Mouse (Mus musculus): ENCODE results near the gene Tex19.2. TPM values are rescaled to one million over a fixed set of nuclear protein-coding genes. Genes with fewer than 3 reads are reported as not detected.

Tex19.2 gene
- polyA plus RNA-seq, 1 experiment from 2014 or later: not detected

- no peaks in the 10 kb centered on the region for H3K27me3 ChIP-seq (ENCODE audit: control insufficient read depth, insufficient read depth, low read length)
- H3K27ac ChIP-seq (ENCODE audit: low read depth, low read length): no peak overlapping the region
- no peak overlapping the region for H3K4me3 ChIP-seq (ENCODE audit: low read depth, low read length)
- DNase-seq (ENCODE audit: low spot score) (no peak), ATAC-seq (ENCODE audit: insufficient read depth, low FRiP score, low TSS enrichment) (no peak)
- H3K9me3 ChIP-seq (ENCODE audit: control insufficient read depth, low read length): no peaks in the 10 kb centered on the region
- H3K4me1 ChIP-seq (ENCODE audit: control insufficient read depth, insufficient read depth, low read length): no peaks in the 10 kb centered on the region
- no peaks in the 10 kb centered on the region for H3K36me3 ChIP-seq (ENCODE audit: control insufficient read depth, insufficient read depth, low read length)
- WGBS: 82% methylated on average over 9 of the region's 9 CpGs
- H3K9ac ChIP-seq (ENCODE audit: low read length): no peak overlapping the region
- H3K4me2 ChIP-seq (ENCODE audit: low read depth): no peak overlapping the region
Measured at GRCm38 (mm10) chr11:121143325-121144015, 25.0 kb upstream of the Tex19.2 start.

DNA sequence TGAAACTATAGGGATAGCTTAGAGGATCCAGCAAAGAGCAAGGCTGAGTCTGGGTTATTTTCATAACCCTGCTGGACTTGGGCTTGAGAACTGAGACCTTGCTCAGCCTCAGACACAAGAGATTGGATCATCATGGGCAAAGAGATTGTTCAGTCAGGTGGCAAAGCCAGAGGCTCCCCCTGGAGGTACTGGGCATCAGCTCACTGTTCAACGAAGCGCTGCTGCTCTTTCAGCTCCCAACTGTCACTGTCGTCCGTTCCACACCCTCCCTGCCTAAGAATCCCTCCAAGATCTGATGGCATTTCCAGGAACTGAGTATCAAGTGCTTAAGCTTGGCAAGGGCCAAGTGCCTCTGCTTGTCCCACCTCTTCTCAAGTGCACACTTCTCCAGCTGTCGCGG lies 20.3 kb upstream of the Tex19.2 start:
- DNase-seq (ENCODE audit: low spot score) (no peak), ATAC-seq (ENCODE audit: insufficient read depth, low FRiP score, low TSS enrichment) (no peak)
- no peak overlapping the region for H3K27ac ChIP-seq (ENCODE audit: low read depth, low read length)
- no peak overlapping the region for H3K4me3 ChIP-seq (ENCODE audit: low read depth, low read length)
- no peaks in the 10 kb centered on the region for H3K4me1 ChIP-seq (ENCODE audit: control insufficient read depth, insufficient read depth, low read length)
- H3K27me3 ChIP-seq (ENCODE audit: control insufficient read depth, insufficient read depth, low read length): no peaks in the 10 kb centered on the region
- H3K36me3 ChIP-seq (ENCODE audit: control insufficient read depth, insufficient read depth, low read length): no peaks in the 10 kb centered on the region
- no peaks in the 10 kb centered on the region for H3K9me3 ChIP-seq (ENCODE audit: control insufficient read depth, low read length)
- 50% methylated on average over 6 of the region's 6 CpGs for WGBS
- no peak overlapping the region for H3K4me2 ChIP-seq (ENCODE audit: low read depth)
- no peak overlapping the region for H3K9ac ChIP-seq (ENCODE audit: low read length)

GRCm38 (mm10) chr11:121137682-121138081 lies 19.2 kb upstream of the Tex19.2 start:
- WGBS: 86% methylated on average over 5 of the region's 5 CpGs
- no peaks in the 10 kb centered on the region for H3K27me3 ChIP-seq (ENCODE audit: control insufficient read depth, insufficient read depth, low read length)
- no peak overlapping the region for H3K4me2 ChIP-seq (ENCODE audit: low read depth)
- no peak overlapping the region for H3K9ac ChIP-seq (ENCODE audit: low read length)
- DNase-seq (ENCODE audit: low spot score) (no peak), ATAC-seq (ENCODE audit: insufficient read depth, low FRiP score, low TSS enrichment) (no peak)
- no peak overlapping the region for H3K27ac ChIP-seq (ENCODE audit: low read depth, low read length)
- H3K36me3 ChIP-seq (ENCODE audit: control insufficient read depth, insufficient read depth, low read length): no peaks in the 10 kb centered on the region
- H3K4me3 ChIP-seq (ENCODE audit: low read depth, low read length): no peak overlapping the region
- H3K4me1 ChIP-seq (ENCODE audit: control insufficient read depth, insufficient read depth, low read length): no peaks in the 10 kb centered on the region
- no peaks in the 10 kb centered on the region for H3K9me3 ChIP-seq (ENCODE audit: control insufficient read depth, low read length)

- no peak for ATAC-seq (ENCODE audit: insufficient read depth, low FRiP score, low TSS enrichment)
- 14% methylated on average over 1 of the region's 1 CpGs for WGBS
- H3K27ac ChIP-seq (ENCODE audit: low read depth, low read length): no peak overlapping the region
Measured at GRCm38 (mm10) chr11:121134600-121134999, 16.1 kb upstream of the Tex19.2 start.

GRCm38 (mm10) chr11:121129616-121130015 lies 11.1 kb upstream of the Tex19.2 start:
- no peaks in the 10 kb centered on the region for H3K36me3 ChIP-seq (ENCODE audit: control insufficient read depth, insufficient read depth, low read length)
- DNase-seq (ENCODE audit: low spot score) (no peak), ATAC-seq (ENCODE audit: insufficient read depth, low FRiP score, low TSS enrichment) (no peak)
- no peak overlapping the region for H3K4me2 ChIP-seq (ENCODE audit: low read depth)
- no peak overlapping the region for H3K27ac ChIP-seq (ENCODE audit: low read depth, low read length)
- H3K27me3 ChIP-seq (ENCODE audit: control insufficient read depth, insufficient read depth, low read length): no peaks in the 10 kb centered on the region
- H3K4me1 ChIP-seq (ENCODE audit: control insufficient read depth, insufficient read depth, low read length): no peaks in the 10 kb centered on the region
- no peaks in the 10 kb centered on the region for H3K9me3 ChIP-seq (ENCODE audit: control insufficient read depth, low read length)
- WGBS: 80% methylated on average over 1 of the region's 1 CpGs
- no peak overlapping the region for H3K9ac ChIP-seq (ENCODE audit: low read length)
- H3K4me3 ChIP-seq (ENCODE audit: low read depth, low read length): no peak overlapping the region

More at GRCm38 (mm10) chr11:121134600-121134999, 16.1 kb upstream of the Tex19.2 start:
- Histone ChIP-seq H3K9ac (ENCODE audit: low read length) (no peak overlapping the region), H3K36me3 (ENCODE audit: control insufficient read depth, insufficient read depth, low read length) (no peaks in the 10 kb centered on the region), H3K4me1 (ENCODE audit: control insufficient read depth, insufficient read depth, low read length) (no peaks in the 10 kb centered on the region), H3K4me3 (ENCODE audit: low read depth, low read length) (no peak overlapping the region), H3K27me3 (ENCODE audit: control insufficient read depth, insufficient read depth, low read length) (no peaks in the 10 kb centered on the region), H3K4me2 (ENCODE audit: low read depth) (no peak overlapping the region), H3K9me3 (ENCODE audit: control insufficient read depth, low read length) (no peaks in the 10 kb centered on the region)
- no peak for DNase-seq (ENCODE audit: low spot score)

GRCm38 (mm10) chr11:121127441-121127840 lies 9.0 kb upstream of the Tex19.2 start:
- Histone ChIP-seq H3K27ac (ENCODE audit: low read depth, low read length) (no peak overlapping the region), H3K4me2 (ENCODE audit: low read depth) (no peak overlapping the region), H3K27me3 (ENCODE audit: control insufficient read depth, insufficient read depth, low read length) (no peaks in the 10 kb centered on the region), H3K9me3 (ENCODE audit: control insufficient read depth, low read length) (no peaks in the 10 kb centered on the region), H3K36me3 (ENCODE audit: control insufficient read depth, insufficient read depth, low read length) (no peaks in the 10 kb centered on the region), H3K9ac (ENCODE audit: low read length) (no peak overlapping the region), H3K4me1 (ENCODE audit: control insufficient read depth, insufficient read depth, low read length) (no peaks in the 10 kb centered on the region), H3K4me3 (ENCODE audit: low read depth, low read length) (no peak overlapping the region)
- no peak for DNase-seq (ENCODE audit: low spot score)
- no peak for ATAC-seq (ENCODE audit: insufficient read depth, low FRiP score, low TSS enrichment)
- 84% methylated on average over 3 of the region's 3 CpGs for WGBS

GRCm38 (mm10) chr11:121126395-121126794 lies 7.9 kb upstream of the Tex19.2 start:
- Histone ChIP-seq H3K27ac (ENCODE audit: low read depth, low read length) (no peak overlapping the region), H3K9ac (ENCODE audit: low read length) (no peak overlapping the region), H3K9me3 (ENCODE audit: control insufficient read depth, low read length) (no peaks in the 10 kb centered on the region), H3K4me2 (ENCODE audit: low read depth) (no peak overlapping the region), H3K36me3 (ENCODE audit: control insufficient read depth, insufficient read depth, low read length) (no peaks in the 10 kb centered on the region), H3K27me3 (ENCODE audit: control insufficient read depth, insufficient read depth, low read length) (no peaks in the 10 kb centered on the region), H3K4me3 (ENCODE audit: low read depth, low read length) (no peak overlapping the region), H3K4me1 (ENCODE audit: control insufficient read depth, insufficient read depth, low read length) (no peaks in the 10 kb centered on the region)
- WGBS: 86% methylated on average over 1 of the region's 1 CpGs
- ATAC-seq (ENCODE audit: insufficient read depth, low FRiP score, low TSS enrichment) (no peak), DNase-seq (ENCODE audit: low spot score) (no peak)

- H3K4me1 ChIP-seq (ENCODE audit: control insufficient read depth, insufficient read depth, low read length): no peaks in the 10 kb centered on the region
- H3K27me3 ChIP-seq (ENCODE audit: control insufficient read depth, insufficient read depth, low read length): no peaks in the 10 kb centered on the region
- no peak for ATAC-seq (ENCODE audit: insufficient read depth, low FRiP score, low TSS enrichment)
- no peak overlapping the region for H3K4me3 ChIP-seq (ENCODE audit: low read depth, low read length)
- DNase-seq (ENCODE audit: low spot score): no peak
- H3K9ac ChIP-seq (ENCODE audit: low read length): no peak overlapping the region
- H3K9me3 ChIP-seq (ENCODE audit: control insufficient read depth, low read length): no peaks in the 10 kb centered on the region
- H3K36me3 ChIP-seq (ENCODE audit: control insufficient read depth, insufficient read depth, low read length): no peaks in the 10 kb centered on the region
- H3K27ac ChIP-seq (ENCODE audit: low read depth, low read length): no peak overlapping the region
- WGBS: 82% methylated on average over 3 of the region's 3 CpGs
- no peak overlapping the region for H3K4me2 ChIP-seq (ENCODE audit: low read depth)
Measured at GRCm38 (mm10) chr11:121125522-121126172, 7.2 kb upstream of the Tex19.2 start.

GRCm38 (mm10) chr11:121123438-121123837 lies 5.0 kb upstream of the Tex19.2 start:
- no peak for DNase-seq (ENCODE audit: low spot score)
- H3K4me1 ChIP-seq (ENCODE audit: control insufficient read depth, insufficient read depth, low read length): no peaks in the 10 kb centered on the region
- no peak overlapping the region for H3K9ac ChIP-seq (ENCODE audit: low read length)
- no peak for ATAC-seq (ENCODE audit: insufficient read depth, low FRiP score, low TSS enrichment)
- H3K4me2 ChIP-seq (ENCODE audit: low read depth): no peak overlapping the region
- H3K27me3 ChIP-seq (ENCODE audit: control insufficient read depth, insufficient read depth, low read length): no peaks in the 10 kb centered on the region
- H3K27ac ChIP-seq (ENCODE audit: low read depth, low read length): no peak overlapping the region
- no peaks in the 10 kb centered on the region for H3K9me3 ChIP-seq (ENCODE audit: control insufficient read depth, low read length)
- no peak overlapping the region for H3K4me3 ChIP-seq (ENCODE audit: low read depth, low read length)
- no peaks in the 10 kb centered on the region for H3K36me3 ChIP-seq (ENCODE audit: control insufficient read depth, insufficient read depth, low read length)
- 87% methylated on average over 4 of the region's 4 CpGs for WGBS

Measured in neural tube, embryonic 11.5 days (tissue).